Mouse (Mus musculus) liver, adult 2 months (tissue): ENCODE data around the gene Hs1bp3. TPM values are rescaled to one million over a fixed set of nuclear protein-coding genes. Genes with fewer than 3 reads are reported as not detected.

ENCODE experiments used
- DNase-seq: peaks from one replicate; pipeline ENCODE4 v3.0.0-alpha.2; 2011; ENCODE audit warnings: low read depth, low spot score; ENCODE audit errors: extremely low read depth
- H3K27ac ChIP-seq: fragments of 200-500 bp; replicated peaks from 2 replicates; pipeline ENCODE4 v1.5.1; 2012; ENCODE audit warnings: low read depth, mild to moderate bottlenecking, control low read depth, inconsistent platforms, low read length; ENCODE audit not compliant: insufficient read depth
- H3K27me3 ChIP-seq: fragments of 200-500 bp; 2 replicates; pipeline ENCODE4 v1.6.1; 2012; ENCODE audit warnings: mild to moderate bottlenecking, moderate library complexity, low read length, inconsistent platforms; ENCODE audit not compliant: control insufficient read depth, insufficient read depth
- H3K36me3 ChIP-seq: fragments of 200-500 bp; 2 replicates; pipeline ENCODE4 v1.6.1; 2012; ENCODE audit warnings: low read length, inconsistent platforms; ENCODE audit not compliant: control insufficient read depth, insufficient read depth
- H3K4me1 ChIP-seq: fragments of 200-500 bp; 2 replicates; pipeline ENCODE4 v1.6.1; 2011; ENCODE audit warnings: low read length; ENCODE audit not compliant: control insufficient read depth, insufficient read depth
- H3K4me3 ChIP-seq: fragments of 200-500 bp; 2 replicates; pipeline ENCODE4 v1.5.1; 2011; ENCODE audit warnings: low read depth, mild to moderate bottlenecking, control low read depth, low read length, moderate library complexity; ENCODE audit not compliant: insufficient read depth
- H3K79me2 ChIP-seq: fragments of 200-500 bp; 2 replicates; pipeline ENCODE4 v1.6.1; 2012; ENCODE audit warnings: inconsistent platforms, mild to moderate bottlenecking, low read length, moderate library complexity; ENCODE audit not compliant: control insufficient read depth, insufficient read depth
- H3K9ac ChIP-seq: fragments of 200-500 bp; 2 replicates; pipeline ENCODE4 v1.6.1; 2012; ENCODE audit warnings: low read depth, mild to moderate bottlenecking, control low read depth, inconsistent platforms, low read length
- CTCF ChIP-seq: fragments of 200-500 bp; IDR thresholded peaks from 2 replicates; pipeline ENCODE4 v1.5.1; 2011; ENCODE audit warnings: low read depth, low read length, control low read depth
- POLR2A ChIP-seq: fragments of 200-500 bp; IDR thresholded peaks from 2 replicates; pipeline ENCODE4 v1.6.1; 2011; ENCODE audit warnings: low read length, control low read depth; ENCODE audit not compliant: insufficient read depth; ENCODE audit errors: extremely low read depth
- WGBS: fragments of 180-500 bp; shearing (Covaris S2); methylation state at CpG from one replicate; pipeline ENCODE4 v1.1.7; 2018; 5-methylcytosine and 5-hydroxymethylcytosine counted together
- polyA plus RNA-seq: library from polyadenylated mRNA; depleted of rRNA; stranded (reverse); fragments of >200 nt; gene quantifications from 2 replicates; pipeline ENCODE4 v1.2.3, GENCODE M21; 2012
- total RNA-seq: library from RNA; depleted of rRNA; stranded (reverse); fragments of >200 nt; gene quantifications from 2 replicates; pipeline ENCODE4 v1.2.3, GENCODE M21; 2014

The Hs1bp3 gene
- total and polyA plus RNA-seq, 2 experiments, result 3.0 to 16.6 TPM

GRCm38 (mm10) chr12:8320084-8320713 is 7.0 kb downstream of the Hs1bp3 start:
- no peaks in the 10 kb centered on the region for H3K36me3 ChIP-seq
- H3K4me3 ChIP-seq, result no peak overlapping the region
- WGBS, result 48% methylated on average over 5 of the region's 5 CpGs
- no peak overlapping the region for H3K27ac ChIP-seq
- no peak for DNase-seq
- TF ChIP-seq POLR2A (no peak), CTCF (peak; percentile 96)
- H3K79me2 ChIP-seq, result no peaks in the 10 kb centered on the region
- no peaks in the 10 kb centered on the region for H3K27me3 ChIP-seq
- no peaks in the 10 kb centered on the region for H3K4me1 ChIP-seq
- H3K9ac ChIP-seq, result no peak overlapping the region

DNA sequence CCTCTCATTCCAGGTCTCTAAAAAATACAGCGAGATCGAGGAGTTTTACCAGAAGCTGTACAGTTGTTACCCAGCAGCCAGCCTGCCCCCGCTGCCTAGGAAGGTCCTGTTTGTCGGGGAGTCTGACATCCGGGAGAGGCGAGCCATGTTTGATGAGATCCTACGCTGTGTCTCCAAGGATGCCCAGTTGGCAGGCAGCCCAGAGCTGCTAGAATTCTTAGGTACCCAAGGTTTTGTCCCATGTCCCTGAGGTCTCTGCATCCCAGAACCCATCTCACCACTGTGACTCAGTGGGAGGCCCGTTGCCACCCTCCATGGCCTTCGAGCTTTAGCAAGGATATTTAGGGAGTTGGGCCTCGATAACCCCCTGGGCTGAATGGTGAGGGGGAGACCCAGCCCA is 8.3 kb downstream of the Hs1bp3 start:
- Histone ChIP-seq H3K27ac (no peak overlapping the region), H3K27me3 (no peaks in the 10 kb centered on the region), H3K4me1 (no peaks in the 10 kb centered on the region), H3K79me2 (no peaks in the 10 kb centered on the region), H3K9ac (no peak overlapping the region), H3K36me3 (no peaks in the 10 kb centered on the region), H3K4me3 (no peak overlapping the region)
- TF ChIP-seq CTCF (no peak), POLR2A (no peak)
- DNase-seq, result no peak
- 93% methylated on average over 10 of the region's 10 CpGs for WGBS

GRCm38 (mm10) chr12:8324086-8324485 is 10.9 kb downstream of the Hs1bp3 start:
- no peaks in the 10 kb centered on the region for H3K4me1 ChIP-seq
- H3K27ac ChIP-seq, result no peak overlapping the region
- no peaks in the 10 kb centered on the region for H3K27me3 ChIP-seq
- no peaks in the 10 kb centered on the region for H3K79me2 ChIP-seq
- WGBS, result 90% methylated on average over 10 of the region's 10 CpGs
- H3K36me3 ChIP-seq, result no peaks in the 10 kb centered on the region
- H3K9ac ChIP-seq, result no peak overlapping the region
- TF ChIP-seq POLR2A, result no peak
- no peak for TF ChIP-seq CTCF
- no peak overlapping the region for H3K4me3 ChIP-seq
- DNase-seq, result no peak

DNA sequence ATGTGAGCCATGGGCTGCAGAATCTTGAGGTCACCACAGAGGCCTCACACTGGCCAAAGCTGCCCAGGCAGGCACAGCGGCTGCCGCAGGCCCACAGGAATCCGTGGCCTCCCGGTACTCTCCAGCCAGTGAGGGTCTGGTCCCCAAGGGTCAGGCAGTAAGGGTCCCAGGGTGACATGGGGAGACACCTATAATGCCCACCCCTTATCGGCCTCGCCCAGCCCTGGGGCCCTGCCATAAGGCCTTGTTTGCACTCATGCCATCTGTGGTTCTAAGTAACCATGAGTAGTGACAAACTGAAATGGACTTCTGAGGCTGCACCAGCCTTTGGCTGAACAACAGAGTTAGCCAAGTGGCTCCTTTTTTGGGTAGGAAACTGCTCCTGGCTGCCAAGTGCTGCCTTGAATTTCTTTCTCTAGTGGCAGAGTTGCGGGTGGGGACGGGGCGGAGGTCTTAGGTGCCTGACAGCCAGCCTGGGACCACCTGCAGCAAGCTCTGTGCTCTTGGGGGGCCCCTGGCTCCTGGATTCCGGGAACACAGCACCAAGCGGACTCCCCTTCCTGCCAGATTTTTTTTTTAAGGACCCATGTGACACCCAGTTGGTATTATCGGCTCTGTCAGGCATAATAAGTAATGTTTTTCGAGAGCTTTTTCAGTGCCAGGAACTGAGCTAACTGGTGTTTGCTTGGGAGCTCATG is 12.2 kb downstream of the Hs1bp3 start:
- Histone ChIP-seq H3K9ac (no peak overlapping the region), H3K79me2 (no peaks in the 10 kb centered on the region), H3K27me3 (no peaks in the 10 kb centered on the region), H3K4me3 (no peak overlapping the region), H3K36me3 (no peaks in the 10 kb centered on the region), H3K27ac (no peak overlapping the region), H3K4me1 (no peaks in the 10 kb centered on the region)
- no peak for DNase-seq
- TF ChIP-seq CTCF (no peak), POLR2A (no peak)
- WGBS, result 94% methylated on average over 13 of the region's 13 CpGs

DNA sequence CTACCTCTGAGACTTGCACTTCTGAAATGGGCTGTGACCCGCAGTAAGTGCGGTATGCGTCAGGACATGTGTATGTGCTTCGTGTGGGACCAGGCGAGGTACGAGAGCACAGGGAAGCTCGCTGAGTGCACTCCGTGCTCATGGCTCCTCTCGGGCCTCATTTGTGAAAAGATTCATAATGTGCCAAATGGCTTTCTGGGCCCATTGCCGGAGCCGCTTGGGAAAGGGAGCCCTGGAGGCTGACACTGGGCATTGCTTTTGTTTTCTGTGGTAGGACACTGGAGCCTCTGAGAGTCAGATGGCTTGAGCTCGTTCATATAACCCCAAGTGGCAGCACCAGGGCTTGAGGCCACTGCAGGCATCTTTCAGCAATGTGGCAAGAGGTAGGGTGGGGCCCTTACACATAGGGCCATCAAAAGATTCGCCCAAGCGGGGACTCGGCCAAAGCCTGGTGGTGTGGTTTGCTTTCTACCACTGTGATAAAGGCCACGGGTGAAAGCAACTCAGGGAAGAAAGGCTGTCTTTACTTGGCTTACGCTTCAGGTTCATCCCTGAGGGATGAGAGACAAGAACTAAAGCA is 12.8 kb downstream of the Hs1bp3 start:
- H3K27ac ChIP-seq, result no peak overlapping the region
- no peaks in the 10 kb centered on the region for H3K4me1 ChIP-seq
- H3K79me2 ChIP-seq, result no peaks in the 10 kb centered on the region
- no peak overlapping the region for H3K9ac ChIP-seq
- H3K36me3 ChIP-seq, result no peaks in the 10 kb centered on the region
- TF ChIP-seq POLR2A (no peak), CTCF (no peak)
- no peaks in the 10 kb centered on the region for H3K27me3 ChIP-seq
- no peak overlapping the region for H3K4me3 ChIP-seq
- no peak for DNase-seq
- WGBS, result 94% methylated on average over 17 of the region's 17 CpGs
